Mouse (Mus musculus) lung, embryonic 14.5 days (tissue): Measurements from ENCODE around the gene Tenm4. TPM values are rescaled to one million over a fixed set of nuclear protein-coding genes. Genes with fewer than 3 reads are reported as not detected.

Source experiments
- ATAC-seq: fragments of 200-750 bp; cut with Nextera tagmentation; 2 replicates; pipeline ENCODE4 v1.8.0; 2017; ENCODE audit warnings: mild to moderate bottlenecking, moderate TSS enrichment, moderate library complexity; ENCODE audit not compliant: insufficient read depth
- DNase-seq: peaks from one replicate; pipeline ENCODE4 v3.0.0-alpha.2; 2015
- H3K27ac ChIP-seq: fragments of 300-500 bp; sonication (generic); 2 replicates; pipeline ENCODE4 v1.5.1; 2014; ENCODE audit warnings: low read depth, mild to moderate bottlenecking, moderate library complexity
- H3K27me3 ChIP-seq: fragments of 300-500 bp; sonication (generic); 2 replicates; pipeline ENCODE4 v1.6.1; 2014; ENCODE audit warnings: low read length, control low read depth; ENCODE audit not compliant: insufficient read depth
- H3K36me3 ChIP-seq: fragments of 300-500 bp; sonication (generic); 2 replicates; pipeline ENCODE4 v1.6.1; 2014; ENCODE audit warnings: control low read depth; ENCODE audit not compliant: insufficient read depth
- H3K4me1 ChIP-seq: fragments of 300-500 bp; sonication (generic); 2 replicates; pipeline ENCODE4 v1.6.1; 2014; ENCODE audit warnings: antibody characterized with exemption, control low read depth; ENCODE audit not compliant: insufficient read depth
- H3K4me2 ChIP-seq: fragments of 300-500 bp; sonication (generic); 2 replicates; pipeline ENCODE4 v1.6.1; 2014; ENCODE audit warnings: mild to moderate bottlenecking
- H3K4me3 ChIP-seq: fragments of 300-500 bp; sonication (generic); 2 replicates; pipeline ENCODE4 v1.5.1; 2014; ENCODE audit warnings: low read depth, low read length
- H3K9ac ChIP-seq: fragments of 300-500 bp; sonication (generic); 2 replicates; pipeline ENCODE4 v1.6.1; 2014
- H3K9me3 ChIP-seq: fragments of 300-500 bp; sonication (generic); 2 replicates; pipeline ENCODE4 v1.6.1; 2016; ENCODE audit warnings: low read depth, low read length, control low read depth
- CTCF ChIP-seq: IDR thresholded peaks from 2 replicates; pipeline ENCODE4 v1.5.1; 2016; ENCODE audit warnings: antibody characterized with exemption, low read depth
- WGBS: fragments of 180-500 bp; shearing (Covaris S2); extraction: QIAGEN DNeasy Blood & Tissue Kit; methylation state at CpG from one replicate; pipeline ENCODE4 v1.1.7; 2014; 5-methylcytosine and 5-hydroxymethylcytosine counted together
- polyA plus RNA-seq: library from polyadenylated mRNA; unstranded; fragments of >200 nt; fragmentation: Nextera tagmentation; extraction: Ambion mirVana; gene quantifications from 2 replicates; pipeline ENCODE4 v1.2.1, GENCODE M21; 2014

Tenm4 gene
- polyA plus RNA-seq, 1 experiment from 2014 or later, result 24.9 TPM

DNA sequence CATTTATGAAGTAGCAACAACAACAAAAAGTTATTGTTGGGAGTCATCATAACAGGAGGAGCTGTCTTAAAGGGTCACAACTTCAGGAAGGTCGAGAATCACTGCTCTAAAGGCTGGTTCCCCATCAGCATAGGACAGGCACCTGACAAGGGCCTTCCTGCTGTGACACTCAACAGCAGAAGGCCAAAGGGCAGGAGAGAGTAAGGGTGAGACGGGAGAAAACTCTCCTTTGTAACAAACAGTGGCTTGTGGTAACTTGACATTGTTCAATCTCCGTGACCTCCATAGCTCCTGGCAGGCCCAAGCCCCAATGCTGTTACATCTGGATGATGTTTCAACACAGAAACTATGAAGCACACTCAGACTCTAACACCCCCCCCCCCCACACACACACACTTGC, 101.0 kb downstream of the Tenm4 start:
- H3K36me3 ChIP-seq, result no peaks in the 10 kb centered on the region
- WGBS, result 63% methylated on average over 3 of the region's 3 CpGs
- H3K9ac ChIP-seq, result no peak overlapping the region
- no peak overlapping the region for H3K4me3 ChIP-seq
- no peak overlapping the region for H3K4me2 ChIP-seq
- no peak for TF ChIP-seq CTCF
- DNase-seq, result no peak
- H3K4me1 ChIP-seq, result peaks cover 3% of the 10 kb centered on the region; the same call in 1 of the 2 replicates
- H3K27me3 ChIP-seq, result no peaks in the 10 kb centered on the region
- no peak for ATAC-seq
- H3K27ac ChIP-seq, result no peak overlapping the region
- no peaks in the 10 kb centered on the region for H3K9me3 ChIP-seq

DNA sequence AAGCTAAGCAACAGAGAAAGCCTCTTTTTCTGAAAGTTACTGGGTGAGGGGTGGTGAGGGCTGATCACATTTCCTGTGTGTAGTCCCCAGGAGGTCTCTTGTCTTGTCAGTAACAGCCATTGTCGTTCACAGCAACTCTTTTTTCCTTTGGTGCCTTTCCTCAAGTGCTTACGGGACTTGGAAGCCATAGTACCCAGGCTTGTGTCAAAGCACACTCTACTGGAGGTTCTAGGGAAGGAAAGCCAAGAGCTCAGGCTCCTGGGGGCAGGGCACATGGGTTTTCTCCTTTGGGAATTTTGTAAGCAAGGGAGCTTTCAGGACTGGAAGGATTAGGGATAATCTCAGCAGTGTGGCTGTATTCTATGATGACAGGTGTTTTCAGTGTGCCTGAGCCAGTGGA, 103.4 kb downstream of the Tenm4 start:
- ATAC-seq (no peak), DNase-seq (no peak)
- Histone ChIP-seq H3K4me3 (no peak overlapping the region), H3K27me3 (no peaks in the 10 kb centered on the region), H3K9me3 (no peaks in the 10 kb centered on the region), H3K4me2 (no peak overlapping the region), H3K27ac (no peak overlapping the region), H3K4me1 (no peaks in the 10 kb centered on the region), H3K36me3 (no peaks in the 10 kb centered on the region), H3K9ac (no peak overlapping the region)
- WGBS, result 84% methylated on average over 2 of the region's 2 CpGs
- TF ChIP-seq CTCF, result no peak

DNA sequence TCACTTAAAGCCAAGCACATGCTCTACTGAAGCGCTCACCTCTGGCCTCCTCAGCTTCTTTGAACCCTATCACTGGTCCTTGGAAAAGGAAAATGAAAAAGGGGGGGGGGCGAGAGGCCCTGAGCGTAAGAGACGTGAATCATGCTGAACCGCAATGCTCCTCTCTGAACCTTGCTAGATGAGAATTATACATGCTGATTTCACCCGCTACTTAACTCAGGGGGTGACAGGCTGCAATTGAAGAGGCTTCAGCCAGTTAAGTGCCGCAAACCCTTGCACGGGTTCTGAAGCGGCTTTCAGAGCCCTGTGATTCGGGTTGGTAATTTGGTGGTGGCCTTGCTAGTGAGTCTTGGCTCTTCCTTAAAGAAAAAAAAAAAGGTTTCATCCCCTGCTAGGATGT, 106.5 kb downstream of the Tenm4 start:
- Histone ChIP-seq H3K27me3 (no peaks in the 10 kb centered on the region), H3K4me3 (no peak overlapping the region), H3K36me3 (no peaks in the 10 kb centered on the region), H3K9ac (no peak overlapping the region), H3K4me1 (no peaks in the 10 kb centered on the region), H3K4me2 (no peak overlapping the region), H3K27ac (no peak overlapping the region), H3K9me3 (no peaks in the 10 kb centered on the region)
- WGBS, result 70% methylated on average over 10 of the region's 10 CpGs
- TF ChIP-seq CTCF, result no peak
- DNase-seq (no peak), ATAC-seq (no peak)

DNA sequence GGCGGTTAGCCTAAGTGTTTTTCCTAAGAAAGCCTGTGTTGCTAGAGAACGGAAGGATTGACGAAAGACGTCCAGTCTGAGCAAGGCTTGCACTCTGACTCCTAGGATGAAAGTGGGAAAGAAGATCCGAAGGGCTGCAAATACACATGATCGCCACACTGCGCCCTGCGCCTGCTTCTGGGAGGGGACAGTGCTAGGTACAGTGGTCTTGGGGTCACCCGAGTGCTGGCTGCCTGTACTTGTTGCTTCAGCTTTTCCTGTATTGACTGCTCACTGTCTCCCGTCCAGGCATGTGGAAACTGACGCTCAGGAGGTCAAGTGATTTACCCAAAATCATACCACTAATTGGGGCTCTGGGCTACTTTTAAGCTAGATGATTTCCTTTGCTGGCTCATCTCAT, 107.3 kb downstream of the Tenm4 start:
- ATAC-seq (no peak), DNase-seq (no peak)
- TF ChIP-seq CTCF, result no peak
- Histone ChIP-seq H3K27me3 (no peaks in the 10 kb centered on the region), H3K36me3 (no peaks in the 10 kb centered on the region), H3K9ac (no peak overlapping the region), H3K4me1 (no peaks in the 10 kb centered on the region), H3K4me3 (no peak overlapping the region), H3K27ac (no peak overlapping the region), H3K4me2 (no peak overlapping the region), H3K9me3 (no peaks in the 10 kb centered on the region)
- 81% methylated on average over 11 of the region's 11 CpGs for WGBS

DNA sequence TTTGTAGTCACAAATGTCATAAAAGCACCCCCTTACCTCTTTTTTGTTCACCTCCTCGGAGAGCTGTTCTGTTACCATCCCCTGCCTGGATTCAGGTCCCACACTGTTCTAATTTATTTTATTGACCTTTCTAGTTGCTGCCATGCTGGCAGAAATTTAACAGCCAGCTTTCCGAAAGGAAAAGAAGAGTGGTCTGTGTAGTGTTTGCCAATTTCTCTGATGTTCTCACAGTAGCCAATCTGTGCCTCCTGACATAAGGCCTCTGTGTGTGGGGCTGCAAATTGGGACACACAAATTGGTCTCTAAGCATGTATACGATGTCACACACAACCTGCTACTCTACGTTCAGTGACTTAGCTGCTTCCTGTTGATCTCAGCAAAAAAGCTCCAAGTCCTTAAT, 109.7 kb downstream of the Tenm4 start:
- H3K36me3 ChIP-seq, result no peaks in the 10 kb centered on the region
- H3K9ac ChIP-seq, result no peak overlapping the region
- 77% methylated on average over 4 of the region's 4 CpGs for WGBS
- no peaks in the 10 kb centered on the region for H3K4me1 ChIP-seq
- no peak for DNase-seq
- no peak overlapping the region for H3K4me3 ChIP-seq
- TF ChIP-seq CTCF, result no peak
- no peaks in the 10 kb centered on the region for H3K27me3 ChIP-seq
- no peak overlapping the region for H3K4me2 ChIP-seq
- no peak for ATAC-seq
- no peaks in the 10 kb centered on the region for H3K9me3 ChIP-seq
- no peak overlapping the region for H3K27ac ChIP-seq

DNA sequence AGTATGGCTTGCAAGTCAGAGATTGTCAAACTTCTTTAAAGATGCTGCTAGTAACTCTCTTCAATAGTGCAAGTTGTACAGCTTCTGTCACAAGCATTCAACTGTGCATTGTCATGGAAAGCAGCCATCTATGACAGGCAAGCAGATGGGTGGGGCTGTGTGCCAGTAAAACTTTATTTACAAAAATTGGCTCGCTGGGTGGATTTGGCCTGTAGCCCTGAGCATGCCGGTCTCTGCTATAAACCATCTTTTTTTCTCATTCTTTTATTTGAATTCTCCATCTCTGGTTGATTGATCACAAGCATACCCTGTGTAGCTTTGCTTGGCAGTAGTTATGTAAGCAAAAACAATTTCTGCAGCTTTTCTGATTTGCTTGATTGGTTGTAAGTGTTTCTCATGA, 119.5 kb downstream of the Tenm4 start:
- Histone ChIP-seq H3K4me3 (no peak overlapping the region), H3K4me1 (no peaks in the 10 kb centered on the region), H3K9ac (no peak overlapping the region), H3K27ac (no peak overlapping the region), H3K4me2 (no peak overlapping the region), H3K9me3 (no peaks in the 10 kb centered on the region), H3K36me3 (no peaks in the 10 kb centered on the region), H3K27me3 (no peaks in the 10 kb centered on the region)
- WGBS, result 39% methylated on average over 2 of the region's 2 CpGs
- DNase-seq (peak; percentile 81), ATAC-seq (peak; percentile 75)
- TF ChIP-seq CTCF, result no peak

DNA sequence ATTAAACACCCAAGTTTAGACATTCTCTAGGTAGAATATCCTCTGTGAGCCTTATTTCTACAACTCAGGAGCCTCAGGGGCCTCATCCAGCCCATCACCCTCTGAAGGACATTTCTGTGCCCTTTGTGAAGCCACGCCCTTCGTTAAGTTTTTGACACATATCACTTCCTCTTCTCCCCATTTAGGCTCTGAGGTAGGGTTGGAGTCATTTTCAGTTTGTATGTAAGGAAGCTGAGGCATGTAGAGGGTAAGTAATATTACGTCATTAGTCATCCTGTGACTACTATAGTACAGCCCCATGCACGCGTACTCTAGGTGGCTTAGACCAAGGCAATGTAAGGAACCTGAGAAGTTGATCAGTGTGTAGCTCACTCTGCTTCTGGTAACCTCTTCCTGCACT, 124.9 kb downstream of the Tenm4 start:
- Histone ChIP-seq H3K36me3 (no peaks in the 10 kb centered on the region), H3K9me3 (no peaks in the 10 kb centered on the region), H3K27ac (no peak overlapping the region), H3K4me2 (no peak overlapping the region), H3K9ac (no peak overlapping the region), H3K4me3 (no peak overlapping the region), H3K27me3 (no peaks in the 10 kb centered on the region), H3K4me1 (no peaks in the 10 kb centered on the region)
- ATAC-seq, result no peak
- no peak for TF ChIP-seq CTCF
- DNase-seq, result no peak
- 92% methylated on average over 5 of the region's 5 CpGs for WGBS

DNA sequence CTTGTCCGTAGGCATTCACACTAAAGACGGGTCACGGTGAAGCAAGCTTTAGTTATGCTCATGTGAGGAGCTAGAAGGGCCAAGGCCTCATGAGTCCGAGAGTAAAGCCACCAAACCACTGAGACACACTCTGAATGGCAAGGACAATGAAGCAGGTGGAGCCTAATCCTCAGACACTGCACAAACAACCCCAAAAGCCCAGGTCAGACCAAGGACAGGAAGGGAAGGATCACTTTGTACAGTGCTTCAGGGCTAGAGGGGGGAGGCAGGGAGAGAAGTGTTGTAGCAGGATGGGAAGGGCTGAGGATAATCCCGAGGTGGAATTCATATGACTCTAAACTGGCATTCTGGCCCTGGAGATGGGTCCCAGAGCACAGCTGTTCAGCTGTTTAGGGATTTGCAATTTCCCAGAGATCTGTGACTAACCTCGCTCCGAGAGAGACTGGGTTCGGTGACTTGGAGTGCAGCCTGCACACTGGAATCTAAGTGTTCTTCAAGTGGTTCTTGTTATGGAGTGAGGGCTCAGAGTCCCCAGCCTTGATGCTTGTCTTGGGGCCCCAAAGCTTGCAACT, 129.9 kb downstream of the Tenm4 start:
- Histone ChIP-seq H3K4me3 (no peak overlapping the region), H3K9me3 (no peaks in the 10 kb centered on the region), H3K9ac (no peak overlapping the region), H3K4me2 (no peak overlapping the region), H3K4me1 (no peaks in the 10 kb centered on the region), H3K27me3 (no peaks in the 10 kb centered on the region), H3K27ac (no peak overlapping the region), H3K36me3 (no peaks in the 10 kb centered on the region)
- DNase-seq (no peak), ATAC-seq (no peak)
- 75% methylated on average over 8 of the region's 8 CpGs for WGBS
- TF ChIP-seq CTCF, result no peak
